Mouse (Mus musculus) lung, embryonic 14.5 days (tissue): ENCODE data around the gene Steap3. TPM values are rescaled to one million over a fixed set of nuclear protein-coding genes. Genes with fewer than 3 reads are reported as not detected.
A peak's percentile ranks its signal among the peaks of the same experiment; 100 is the strongest.

Experiments used
- ATAC-seq: fragments of 200-750 bp; cut with Nextera tagmentation; 2 replicates; pipeline ENCODE4 v1.8.0; 2017; ENCODE audit warnings: mild to moderate bottlenecking, moderate TSS enrichment, moderate library complexity; ENCODE audit not compliant: insufficient read depth
- DNase-seq: peaks from one replicate; pipeline ENCODE4 v3.0.0-alpha.2; 2015
- H3K27ac ChIP-seq: fragments of 300-500 bp; sonication (generic); 2 replicates; pipeline ENCODE4 v1.5.1; 2014; ENCODE audit warnings: low read depth, mild to moderate bottlenecking, moderate library complexity
- H3K27me3 ChIP-seq: fragments of 300-500 bp; sonication (generic); 2 replicates; pipeline ENCODE4 v1.6.1; 2014; ENCODE audit warnings: low read length, control low read depth; ENCODE audit not compliant: insufficient read depth
- H3K36me3 ChIP-seq: fragments of 300-500 bp; sonication (generic); 2 replicates; pipeline ENCODE4 v1.6.1; 2014; ENCODE audit warnings: control low read depth; ENCODE audit not compliant: insufficient read depth
- H3K4me1 ChIP-seq: fragments of 300-500 bp; sonication (generic); 2 replicates; pipeline ENCODE4 v1.6.1; 2014; ENCODE audit warnings: antibody characterized with exemption, control low read depth; ENCODE audit not compliant: insufficient read depth
- H3K4me2 ChIP-seq: fragments of 300-500 bp; sonication (generic); 2 replicates; pipeline ENCODE4 v1.6.1; 2014; ENCODE audit warnings: mild to moderate bottlenecking
- H3K4me3 ChIP-seq: fragments of 300-500 bp; sonication (generic); 2 replicates; pipeline ENCODE4 v1.5.1; 2014; ENCODE audit warnings: low read depth, low read length
- H3K9ac ChIP-seq: fragments of 300-500 bp; sonication (generic); 2 replicates; pipeline ENCODE4 v1.6.1; 2014
- H3K9me3 ChIP-seq: fragments of 300-500 bp; sonication (generic); 2 replicates; pipeline ENCODE4 v1.6.1; 2016; ENCODE audit warnings: low read depth, low read length, control low read depth
- CTCF ChIP-seq: IDR thresholded peaks from 2 replicates; pipeline ENCODE4 v1.5.1; 2016; ENCODE audit warnings: antibody characterized with exemption, low read depth
- WGBS: fragments of 180-500 bp; shearing (Covaris S2); extraction: QIAGEN DNeasy Blood & Tissue Kit; methylation state at CpG from one replicate; pipeline ENCODE4 v1.1.7; 2014; 5-methylcytosine and 5-hydroxymethylcytosine counted together
- polyA plus RNA-seq: library from polyadenylated mRNA; unstranded; fragments of >200 nt; fragmentation: Nextera tagmentation; extraction: Ambion mirVana; gene quantifications from 2 replicates; pipeline ENCODE4 v1.2.1, GENCODE M21; 2014

Gene Steap3
- polyA plus RNA-seq, 1 experiment from 2014 or later, result 2.9 TPM

GRCm38 (mm10) chr1:120244646-120245045 is 27.9 kb downstream of the Steap3 start:
- WGBS, result 76% methylated on average over 11 of the region's 11 CpGs
- H3K9ac ChIP-seq, result no peak overlapping the region
- no peaks in the 10 kb centered on the region for H3K27me3 ChIP-seq
- TF ChIP-seq CTCF, result no peak
- DNase-seq (no peak), ATAC-seq (no peak)
- no peaks in the 10 kb centered on the region for H3K9me3 ChIP-seq
- no peaks in the 10 kb centered on the region for H3K36me3 ChIP-seq
- no peaks in the 10 kb centered on the region for H3K4me1 ChIP-seq
- no peak overlapping the region for H3K27ac ChIP-seq
- H3K4me2 ChIP-seq, result no peak overlapping the region
- H3K4me3 ChIP-seq, result no peak overlapping the region

GRCm38 (mm10) chr1:120243987-120244386 is 28.5 kb downstream of the Steap3 start:
- Histone ChIP-seq H3K4me2 (no peak overlapping the region), H3K9me3 (no peaks in the 10 kb centered on the region), H3K36me3 (no peaks in the 10 kb centered on the region), H3K4me1 (no peaks in the 10 kb centered on the region), H3K4me3 (no peak overlapping the region), H3K27ac (no peak overlapping the region), H3K27me3 (no peaks in the 10 kb centered on the region), H3K9ac (no peak overlapping the region)
- TF ChIP-seq CTCF, result peak; percentile 30
- DNase-seq (no peak), ATAC-seq (no peak)
- WGBS, result 78% methylated on average over 11 of the region's 11 CpGs

DNA sequence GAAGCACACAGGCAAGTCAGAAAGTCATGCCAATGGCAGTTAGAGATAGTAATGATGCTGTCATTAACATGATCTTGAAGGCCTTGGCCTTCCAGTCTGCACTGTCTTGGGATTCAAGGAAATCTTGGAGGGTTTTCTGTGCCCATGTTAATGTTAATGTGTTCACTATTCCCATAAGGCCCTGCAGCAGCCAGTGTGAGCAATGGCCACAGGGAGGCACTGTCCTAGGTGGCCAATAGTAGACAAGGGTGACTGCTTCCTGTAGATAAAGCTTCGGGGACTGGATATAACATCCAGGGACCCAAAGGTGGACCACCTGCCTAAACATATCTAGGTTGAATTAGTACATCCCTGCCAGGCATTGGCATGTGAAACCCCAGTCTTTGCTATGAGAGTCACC is 35.4 kb downstream of the Steap3 start:
- H3K36me3 ChIP-seq, result no peaks in the 10 kb centered on the region
- DNase-seq (no peak), ATAC-seq (no peak)
- H3K9ac ChIP-seq, result no peak overlapping the region
- H3K9me3 ChIP-seq, result no peaks in the 10 kb centered on the region
- no peak overlapping the region for H3K27ac ChIP-seq
- H3K27me3 ChIP-seq, result no peaks in the 10 kb centered on the region
- no peak for TF ChIP-seq CTCF
- no peaks in the 10 kb centered on the region for H3K4me1 ChIP-seq
- H3K4me3 ChIP-seq, result no peak overlapping the region
- 71% methylated on average over 1 of the region's 1 CpGs for WGBS
- H3K4me2 ChIP-seq, result no peak overlapping the region

GRCm38 (mm10) chr1:120236424-120236823 is 36.1 kb downstream of the Steap3 start:
- no peaks in the 10 kb centered on the region for H3K9me3 ChIP-seq
- no peak overlapping the region for H3K27ac ChIP-seq
- DNase-seq (no peak), ATAC-seq (no peak)
- no peaks in the 10 kb centered on the region for H3K36me3 ChIP-seq
- H3K4me2 ChIP-seq, result no peak overlapping the region
- no peak for TF ChIP-seq CTCF
- no peaks in the 10 kb centered on the region for H3K27me3 ChIP-seq
- whole genome bisulfite sequencing, result 75% methylated on average over 14 of the region's 14 CpGs
- H3K4me1 ChIP-seq, result no peaks in the 10 kb centered on the region
- H3K9ac ChIP-seq, result no peak overlapping the region
- no peak overlapping the region for H3K4me3 ChIP-seq

GRCm38 (mm10) chr1:120235631-120236215 is 36.8 kb downstream of the Steap3 start:
- WGBS, result 85% methylated on average over 6 of the region's 6 CpGs
- TF ChIP-seq CTCF, result no peak
- no peak for ATAC-seq

DNA sequence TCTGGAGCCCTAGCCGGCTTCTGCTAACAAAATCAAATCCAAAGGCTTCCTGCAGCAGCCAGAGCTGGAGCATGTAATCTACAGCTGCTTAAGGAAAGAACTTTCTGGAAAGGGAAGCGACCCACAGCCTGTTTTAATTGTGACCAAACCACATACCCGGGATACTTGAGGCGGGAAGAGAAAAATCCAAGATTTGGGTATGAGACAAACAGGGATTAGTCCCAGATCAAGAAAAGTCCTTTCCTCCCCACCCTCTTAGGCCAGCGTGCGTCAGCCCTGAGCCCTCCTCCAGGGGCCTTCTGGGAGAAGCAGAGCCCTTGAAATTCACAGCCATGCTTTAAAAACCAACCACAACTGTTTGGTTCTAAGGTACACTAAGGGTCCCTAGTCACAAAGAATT is 40.3 kb downstream of the Steap3 start:
- H3K9me3 ChIP-seq, result no peaks in the 10 kb centered on the region
- no peak for TF ChIP-seq CTCF
- no peak overlapping the region for H3K4me2 ChIP-seq
- H3K36me3 ChIP-seq, result no peaks in the 10 kb centered on the region
- WGBS, result 62% methylated on average over 6 of the region's 6 CpGs
- no peak for DNase-seq
- H3K4me1 ChIP-seq, result no peaks in the 10 kb centered on the region
- no peak overlapping the region for H3K27ac ChIP-seq
- no peaks in the 10 kb centered on the region for H3K27me3 ChIP-seq
- H3K9ac ChIP-seq, result no peak overlapping the region
- no peak for ATAC-seq
- no peak overlapping the region for H3K4me3 ChIP-seq

More at GRCm38 (mm10) chr1:120235631-120236215, 36.8 kb downstream of the Steap3 start:
- Histone ChIP-seq H3K27ac (no peak overlapping the region), H3K36me3 (no peaks in the 10 kb centered on the region), H3K4me3 (no peak overlapping the region), H3K9ac (no peak overlapping the region), H3K27me3 (no peaks in the 10 kb centered on the region), H3K4me1 (no peaks in the 10 kb centered on the region), H3K9me3 (no peaks in the 10 kb centered on the region), H3K4me2 (no peak overlapping the region)
- DNase-seq, result no peak

- ATAC-seq (peak; percentile 59; the same call in 1 of the 2 replicates), DNase-seq (peak; percentile 68)
- Histone ChIP-seq H3K4me1 (no peaks in the 10 kb centered on the region), H3K4me2 (no peak overlapping the region), H3K36me3 (no peaks in the 10 kb centered on the region), H3K27me3 (no peaks in the 10 kb centered on the region), H3K4me3 (no peak overlapping the region), H3K9ac (no peak overlapping the region), H3K27ac (no peak overlapping the region), H3K9me3 (no peaks in the 10 kb centered on the region)
- 23% methylated on average over 6 of the region's 6 CpGs for WGBS
- TF ChIP-seq CTCF, result peak; percentile 73
Measured at GRCm38 (mm10) chr1:120231334-120231733, 41.2 kb downstream of the Steap3 start.
